Mouse (Mus musculus) hindbrain, embryonic 16.5 days (tissue): ENCODE data around the gene Cops3. TPM values are rescaled to one million over a fixed set of nuclear protein-coding genes. Genes with fewer than 3 reads are reported as not detected.

Experiments used
- ATAC-seq: fragments of 200-750 bp; cut with Nextera tagmentation; 2 replicates; pipeline ENCODE4 v1.8.0; 2017; ENCODE audit warnings: moderate TSS enrichment, moderate library complexity
- H3K27ac ChIP-seq: fragments of 300-500 bp; sonication (generic); 2 replicates; pipeline ENCODE4 v1.5.1; 2014; ENCODE audit warnings: low read depth, mild to moderate bottlenecking, control low read depth, low read length, moderate library complexity
- H3K27me3 ChIP-seq: fragments of 300-500 bp; sonication (generic); replicated peaks from 2 replicates; pipeline ENCODE4 v1.6.1; 2014; ENCODE audit warnings: low read length; ENCODE audit not compliant: control insufficient read depth, insufficient read depth
- H3K36me3 ChIP-seq: fragments of 300-500 bp; sonication (generic); 2 replicates; pipeline ENCODE4 v1.6.1; 2014; ENCODE audit warnings: mild to moderate bottlenecking, low read length, moderate library complexity, mixed read lengths; ENCODE audit not compliant: control insufficient read depth, insufficient read depth
- H3K4me1 ChIP-seq: fragments of 300-500 bp; sonication (generic); 2 replicates; pipeline ENCODE4 v1.6.1; 2014; ENCODE audit warnings: low read depth, low read length; ENCODE audit not compliant: control insufficient read depth, insufficient read depth
- H3K4me2 ChIP-seq: fragments of 300-500 bp; sonication (generic); 2 replicates; pipeline ENCODE4 v1.6.1; 2014; ENCODE audit warnings: mild to moderate bottlenecking, low read length, control low read depth, moderate library complexity
- H3K4me3 ChIP-seq: fragments of 300-500 bp; sonication (generic); 2 replicates; pipeline ENCODE4 v1.5.1; 2014; ENCODE audit warnings: mild to moderate bottlenecking, low read length, control low read depth, moderate library complexity
- H3K9ac ChIP-seq: fragments of 300-500 bp; sonication (generic); 2 replicates; pipeline ENCODE4 v1.6.1; 2014; ENCODE audit warnings: low read depth, mild to moderate bottlenecking, control low read depth, low read length, moderate library complexity
- H3K9me3 ChIP-seq: fragments of 300-500 bp; sonication (generic); 2 replicates; pipeline ENCODE4 v1.6.1; 2014; ENCODE audit warnings: mild to moderate bottlenecking, low read length, moderate library complexity; ENCODE audit not compliant: control insufficient read depth
- WGBS: fragments of 180-500 bp; shearing (Covaris S2); extraction: QIAGEN DNeasy Blood & Tissue Kit; methylation state at CpG from one replicate; pipeline ENCODE4 v1.1.7; 2014; 5-methylcytosine and 5-hydroxymethylcytosine counted together
- polyA plus RNA-seq: library from polyadenylated mRNA; unstranded; fragments of >200 nt; fragmentation: Nextera tagmentation; extraction: Ambion mirVana; gene quantifications from 2 replicates; pipeline ENCODE4 v1.2.1, GENCODE M21; 2015

Gene Cops3
- polyA plus RNA-seq, 1 experiment from 2014 or later, result 178 TPM

GRCm38 (mm10) chr11:59774522-59774921 lies 65.1 kb downstream of the Cops3 start:
- ATAC-seq, result no peak
- 92% methylated on average over 4 of the region's 4 CpGs for WGBS
- Histone ChIP-seq H3K36me3 (peaks cover 48% of the 10 kb centered on the region), H3K4me1 (no peaks in the 10 kb centered on the region), H3K27me3 (no peaks in the 10 kb centered on the region), H3K27ac (no peak overlapping the region), H3K4me3 (no peak overlapping the region), H3K4me2 (no peak overlapping the region), H3K9me3 (no peaks in the 10 kb centered on the region), H3K9ac (no peak overlapping the region)

DNA sequence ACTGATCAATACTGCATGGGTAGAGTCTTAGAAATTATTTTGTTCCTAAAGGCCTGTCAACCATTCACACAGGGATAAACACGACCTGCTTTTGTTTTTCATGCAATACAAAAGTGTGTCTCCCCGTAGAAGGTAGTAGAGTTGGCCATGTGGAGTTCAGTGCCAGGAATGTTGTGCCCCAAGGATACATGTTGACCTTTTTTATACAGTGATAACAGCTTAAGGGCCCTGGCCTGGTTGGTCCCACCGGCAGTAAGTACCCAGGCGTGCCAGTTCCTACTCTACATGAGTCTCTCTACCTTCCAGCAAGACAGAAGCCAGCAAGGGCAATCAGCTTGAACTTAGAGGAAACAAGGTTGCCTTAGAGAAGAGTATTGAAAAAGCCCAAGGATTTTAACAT lies 66.7 kb downstream of the Cops3 start:
- Histone ChIP-seq H3K9ac (no peak overlapping the region), H3K27me3 (no peaks in the 10 kb centered on the region), H3K4me3 (no peak overlapping the region), H3K9me3 (no peaks in the 10 kb centered on the region), H3K27ac (no peak overlapping the region), H3K4me1 (no peaks in the 10 kb centered on the region), H3K4me2 (no peak overlapping the region), H3K36me3 (peaks cover 46% of the 10 kb centered on the region)
- no peak for ATAC-seq
- WGBS, result 91% methylated on average over 4 of the region's 4 CpGs

- Histone ChIP-seq H3K4me3 (no peak overlapping the region), H3K36me3 (peaks cover 49% of the 10 kb centered on the region), H3K9ac (no peak overlapping the region), H3K27ac (no peak overlapping the region), H3K4me2 (no peak overlapping the region), H3K27me3 (no peaks in the 10 kb centered on the region), H3K4me1 (no peaks in the 10 kb centered on the region), H3K9me3 (no peaks in the 10 kb centered on the region)
- ATAC-seq, result no peak
- 72% methylated on average over 2 of the region's 2 CpGs for WGBS
Observed at GRCm38 (mm10) chr11:59772291-59772690, 67.3 kb downstream of the Cops3 start.

DNA sequence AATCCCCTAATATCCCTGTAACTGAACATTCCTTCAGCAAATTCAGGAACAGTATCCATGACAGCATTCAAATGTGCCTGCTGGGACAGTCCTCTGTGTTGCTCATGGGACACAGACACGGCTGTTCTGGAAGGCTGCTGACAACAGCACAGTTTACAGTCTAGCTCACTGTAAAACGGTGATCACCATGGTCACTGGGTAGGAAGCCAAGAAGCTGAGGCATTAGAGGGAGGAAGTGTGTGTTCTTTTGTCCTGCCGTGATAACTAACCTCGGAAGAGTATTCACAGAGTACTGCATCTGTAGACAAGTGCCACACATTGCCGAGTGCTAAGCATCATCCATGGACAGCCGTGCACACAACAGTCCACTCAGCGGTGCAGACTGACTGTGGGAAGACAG lies 68.9 kb downstream of the Cops3 start:
- Histone ChIP-seq H3K36me3 (peaks cover 51% of the 10 kb centered on the region), H3K9ac (no peak overlapping the region), H3K27me3 (no peaks in the 10 kb centered on the region), H3K9me3 (no peaks in the 10 kb centered on the region), H3K4me2 (no peak overlapping the region), H3K4me1 (no peaks in the 10 kb centered on the region), H3K4me3 (no peak overlapping the region), H3K27ac (no peak overlapping the region)
- WGBS, result 67% methylated on average over 7 of the region's 7 CpGs
- peak; percentile 64; the same call in 1 of the 2 replicates for ATAC-seq

DNA sequence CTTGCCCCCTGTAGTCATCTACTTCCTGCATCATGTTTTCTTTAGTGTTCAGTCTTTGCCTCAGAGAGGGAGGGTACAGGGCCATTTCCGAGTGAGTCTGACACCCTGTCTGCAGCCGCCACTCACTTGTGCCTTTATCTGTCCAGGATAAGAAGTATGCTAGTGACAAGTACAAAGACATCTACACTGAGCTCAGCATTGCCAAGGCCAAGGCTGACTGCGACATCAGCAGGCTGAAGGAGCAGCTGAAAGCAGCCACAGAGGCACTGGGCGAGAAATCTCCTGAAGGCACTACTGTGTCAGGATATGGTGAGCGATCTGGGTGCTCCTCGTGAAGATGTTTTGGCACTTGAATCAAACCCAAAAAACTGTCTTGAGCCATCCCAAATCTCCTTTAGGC lies 69.9 kb downstream of the Cops3 start:
- no peak for ATAC-seq
- Histone ChIP-seq H3K27me3 (no peaks in the 10 kb centered on the region), H3K9ac (no peak overlapping the region), H3K9me3 (no peaks in the 10 kb centered on the region), H3K4me3 (no peak overlapping the region), H3K36me3 (peaks cover 56% of the 10 kb centered on the region), H3K4me1 (no peaks in the 10 kb centered on the region), H3K27ac (no peak overlapping the region), H3K4me2 (no peak overlapping the region)
- 83% methylated on average over 6 of the region's 6 CpGs for WGBS

DNA sequence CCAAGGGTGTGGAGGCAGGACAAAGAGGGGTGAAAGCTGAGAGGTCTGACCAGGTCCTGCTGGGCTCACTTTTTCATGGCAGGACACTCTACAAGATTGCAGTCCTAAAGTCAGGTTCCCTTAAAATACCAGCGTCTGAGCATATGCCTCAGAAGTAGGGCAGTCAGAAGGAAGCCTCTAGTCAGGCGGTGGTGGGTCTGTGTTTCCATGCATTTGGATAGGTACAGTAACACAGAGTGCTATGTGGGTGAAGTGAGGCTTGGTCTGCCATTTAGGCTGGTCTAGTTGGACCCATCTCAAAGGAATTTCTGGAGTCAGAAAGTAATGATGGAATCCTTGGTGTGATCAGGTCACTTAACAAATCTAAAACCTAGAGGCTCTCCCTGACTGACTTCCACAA lies 70.3 kb downstream of the Cops3 start:
- Histone ChIP-seq H3K9me3 (no peaks in the 10 kb centered on the region), H3K9ac (no peak overlapping the region), H3K36me3 (peaks cover 60% of the 10 kb centered on the region), H3K4me2 (no peak overlapping the region), H3K27ac (no peak overlapping the region), H3K27me3 (no peaks in the 10 kb centered on the region), H3K4me3 (no peak overlapping the region), H3K4me1 (no peaks in the 10 kb centered on the region)
- 97% methylated on average over 2 of the region's 2 CpGs for WGBS
- ATAC-seq, result no peak

Other genes starting within 250 kb of the Cops3 start
- gene Olfr223, start 246.5 kb downstream of the Cops3 start, polyA plus RNA-seq, result not detected in 2 replicates
- 34.8 and 38.9 TPM in 2 replicates for gene Mprip, start 178.5 kb downstream of the Cops3 start, polyA plus RNA-seq
- 21.3 and 25.2 TPM in 2 replicates for gene Pld6, start 52.2 kb downstream of the Cops3 start, polyA plus RNA-seq
- gene Flcn, start 29.8 kb downstream of the Cops3 start, polyA plus RNA-seq, result 44.2 and 46.1 TPM in 2 replicates
- gene Nt5m, start 391 bp downstream of the Cops3 start, polyA plus RNA-seq, result 74.2 and 85.4 TPM in 2 replicates
- 40.3 and 40.4 TPM in 2 replicates for gene Med9, start 108.4 kb upstream of the Cops3 start, polyA plus RNA-seq
- 1.4 TPM in 2 replicates for gene Rasd1, start 125.1 kb upstream of the Cops3 start, polyA plus RNA-seq
- gene Pemt, start 206.7 kb upstream of the Cops3 start, polyA plus RNA-seq, result 8.3 and 9.1 TPM in 2 replicates